Mouse (Mus musculus) right cerebral cortex, postnatal 4 days (tissue): ENCODE data around the gene Grb14.

Experiments used
- DNase-seq: peaks from one replicate; pipeline ENCODE4 v3.0.0-alpha.2; 2022

Gene Grb14

GRCm38 (mm10) chr2:65024887-65025286 lies at the start of gene Grb14:
Grb14 (minus strand) TSS chr2:65024987.
- DNase-seq = no peak

GRCm38 (mm10) chr2:65072205-65072604 lies 47.4 kb upstream of the Grb14 start:
- no peak for DNase-seq

- no peak for DNase-seq
These were observed 29.0 kb upstream of the Grb14 start for GRCm38 (mm10) chr2:65053764-65054163.

GRCm38 (mm10) chr2:65052191-65053012 lies 27.6 kb upstream of the Grb14 start:
- no peak for DNase-seq

GRCm38 (mm10) chr2:65050776-65051175 lies 26.0 kb upstream of the Grb14 start:
- no peak for DNase-seq

- DNase-seq = no peak
These were observed 23.6 kb upstream of the Grb14 start for GRCm38 (mm10) chr2:65048234-65049017.

- no peak for DNase-seq
These were observed 13.4 kb upstream of the Grb14 start for GRCm38 (mm10) chr2:65038164-65038563.

- DNase-seq = no peak
These were observed 12.8 kb upstream of the Grb14 start for GRCm38 (mm10) chr2:65037546-65037945.

- DNase-seq = peak; percentile 65
These were observed 2.2 kb downstream of the Grb14 start for GRCm38 (mm10) chr2:65022363-65023240.

- peak; percentile 10 for DNase-seq
These were observed 3.0 kb downstream of the Grb14 start for GRCm38 (mm10) chr2:65021691-65022362.

- DNase-seq = no peak
These were observed 7.4 kb downstream of the Grb14 start for GRCm38 (mm10) chr2:65017375-65017774.

GRCm38 (mm10) chr2:65014552-65014951 lies 10.2 kb downstream of the Grb14 start:
- DNase-seq = no peak

GRCm38 (mm10) chr2:65010105-65010504 lies 14.7 kb downstream of the Grb14 start:
- DNase-seq = no peak

GRCm38 (mm10) chr2:65007396-65007795 lies 17.4 kb downstream of the Grb14 start:
- no peak for DNase-seq

GRCm38 (mm10) chr2:65005044-65005443 lies 19.7 kb downstream of the Grb14 start:
- no peak for DNase-seq

GRCm38 (mm10) chr2:65003433-65003832 lies 21.4 kb downstream of the Grb14 start:
- no peak for DNase-seq

- no peak for DNase-seq
These were observed 22.2 kb downstream of the Grb14 start for GRCm38 (mm10) chr2:65002631-65003030.

GRCm38 (mm10) chr2:64995048-64995447 lies 29.7 kb downstream of the Grb14 start:
- DNase-seq = no peak

GRCm38 (mm10) chr2:64989426-64990187 lies 35.2 kb downstream of the Grb14 start:
- DNase-seq = no peak

GRCm38 (mm10) chr2:64987782-64988181 lies 37.0 kb downstream of the Grb14 start:
- DNase-seq = no peak

GRCm38 (mm10) chr2:64975546-64975945 lies 49.2 kb downstream of the Grb14 start:
- DNase-seq = no peak

GRCm38 (mm10) chr2:64974549-64974948 lies 50.2 kb downstream of the Grb14 start:
- no peak for DNase-seq
